In genomic region chr13:58126126-58126525, GRCm38 (mm10) we compare ENCODE assay signal across 8 mouse cellular contexts. TPM values are rescaled to one million over a fixed set of nuclear protein-coding genes. Genes with fewer than 3 reads are reported as not detected.
A peak's percentile ranks its signal among the peaks of the same experiment; 100 is the strongest.
DNase-seq lines count a peak whose midpoint lies in the region; ATAC-seq and TF ChIP-seq lines count a peak whose summit lies in the region.

No protein-coding gene starts in this region.

- H3K27ac ChIP-seq in ES-Bruce4 (ENCODE audit: insufficient read depth, low read length): no peak overlapping the region
- H3K27ac ChIP-seq in embryonic facial prominence, embryonic 13.5 days: no peak overlapping the region
- no peak overlapping the region for H3K27ac ChIP-seq in hindbrain, embryonic 12.5 days
- no peak overlapping the region for H3K27ac ChIP-seq in limb, embryonic 15.5 days
- no peak overlapping the region for H3K27ac ChIP-seq in midbrain, embryonic 16.5 days (ENCODE audit: low read length)

- no peak for TF ChIP-seq POLR2A in ES-Bruce4 (IDR thresholded peaks at IDR 0.05; ENCODE audit: insufficient read depth, low read length)

- TF ChIP-seq CTCF in ES-Bruce4 (IDR thresholded peaks at IDR 0.05; ENCODE audit: low read depth, low read length): peak; percentile 26

- no peak for ATAC-seq in embryonic facial prominence, embryonic 13.5 days (ENCODE audit: insufficient number of reproducible peaks, insufficient read depth, low FRiP score, low TSS enrichment, low read depth)
- ATAC-seq in hindbrain, embryonic 12.5 days (ENCODE audit: low FRiP score): no peak
- no peak for ATAC-seq in limb, embryonic 15.5 days (ENCODE audit: insufficient number of reproducible peaks, low FRiP score, low TSS enrichment, low read depth)
- no peak for ATAC-seq in midbrain, embryonic 16.5 days

- no peaks in the 10 kb centered on the region for H3K27me3 ChIP-seq in ES-Bruce4 (ENCODE audit: control insufficient read depth, insufficient read depth, low read length, poor library complexity, severe bottlenecking)
- no peaks in the 10 kb centered on the region for H3K27me3 ChIP-seq in embryonic facial prominence, embryonic 13.5 days
- no peaks in the 10 kb centered on the region for H3K27me3 ChIP-seq in hindbrain, embryonic 12.5 days
- no peaks in the 10 kb centered on the region for H3K27me3 ChIP-seq in limb, embryonic 15.5 days
- no peaks in the 10 kb centered on the region for H3K27me3 ChIP-seq in midbrain, embryonic 16.5 days (ENCODE audit: control insufficient read depth, insufficient read depth, low read depth, low read length)

- H3K9me3 ChIP-seq in ES-Bruce4 (replicated peaks; ENCODE audit: control insufficient read depth, insufficient read depth, low read length, poor library complexity, severe bottlenecking): no peaks in the 10 kb centered on the region
- no peaks in the 10 kb centered on the region for H3K9me3 ChIP-seq in embryonic facial prominence, embryonic 13.5 days
- no peaks in the 10 kb centered on the region for H3K9me3 ChIP-seq in hindbrain, embryonic 12.5 days (replicated peaks)
- no peaks in the 10 kb centered on the region for H3K9me3 ChIP-seq in limb, embryonic 15.5 days
- H3K9me3 ChIP-seq in midbrain, embryonic 16.5 days (replicated peaks; ENCODE audit: control insufficient read depth, low read length, poor library complexity, severe bottlenecking): no peaks in the 10 kb centered on the region

- H3K4me2 ChIP-seq in embryonic facial prominence, embryonic 13.5 days: peak overlapping the region; percentile 70
- H3K4me2 ChIP-seq in hindbrain, embryonic 12.5 days (replicated peaks): peak overlapping the region; percentile 77
- peak overlapping the region; percentile 41 for H3K4me2 ChIP-seq in limb, embryonic 15.5 days
- peak overlapping the region; percentile 85 for H3K4me2 ChIP-seq in midbrain, embryonic 16.5 days (ENCODE audit: low read length)

- 30% methylated on average over 7 of the region's 7 CpGs for WGBS in embryonic facial prominence, embryonic 13.5 days
- 38% methylated on average over 7 of the region's 7 CpGs for WGBS in hindbrain, embryonic 12.5 days
- WGBS in limb, embryonic 15.5 days: 21% methylated on average over 7 of the region's 7 CpGs
- 32% methylated on average over 7 of the region's 7 CpGs for WGBS in midbrain, embryonic 16.5 days

- no peaks in the 10 kb centered on the region for H3K4me1 ChIP-seq in ES-Bruce4 (ENCODE audit: control insufficient read depth, insufficient read depth, low read length)
- peaks cover 26% of the 10 kb centered on the region for H3K4me1 ChIP-seq in embryonic facial prominence, embryonic 13.5 days
- peaks cover 37% of the 10 kb centered on the region for H3K4me1 ChIP-seq in hindbrain, embryonic 12.5 days
- peaks cover 13% of the 10 kb centered on the region; the same call in 1 of the 2 replicates for H3K4me1 ChIP-seq in limb, embryonic 15.5 days
- peaks cover 27% of the 10 kb centered on the region for H3K4me1 ChIP-seq in midbrain, embryonic 16.5 days (ENCODE audit: control insufficient read depth, insufficient read depth, low read length)

- peak; percentile 38 for DNase-seq in 3134 (ENCODE audit: extremely low read depth, insufficient read length, low spot score)
- peak; percentile 52 for DNase-seq in thymus, postnatal 25 days
- no peak for DNase-seq in left cerebral cortex, adult 8-10 months (ENCODE audit: low spot score in 2 of 2)

- H3K4me3 ChIP-seq in ES-Bruce4 (ENCODE audit: low read depth, low read length): peak overlapping the region; percentile 36; the same call in 1 of the 2 replicates
- H3K4me3 ChIP-seq in embryonic facial prominence, embryonic 13.5 days: peak overlapping the region; percentile 98
- H3K4me3 ChIP-seq in hindbrain, embryonic 12.5 days: peak overlapping the region; percentile 35
- peak overlapping the region; percentile 23 for H3K4me3 ChIP-seq in limb, embryonic 15.5 days
- peak overlapping the region; percentile 34 for H3K4me3 ChIP-seq in midbrain, embryonic 16.5 days (ENCODE audit: low read depth, low read length)

- peaks cover 17% of the 10 kb centered on the region for H3K36me3 ChIP-seq in ES-Bruce4 (ENCODE audit: control insufficient read depth, insufficient read depth, low read length, poor library complexity, severe bottlenecking)
- H3K36me3 ChIP-seq in embryonic facial prominence, embryonic 13.5 days: peaks cover 3% of the 10 kb centered on the region
- 0 out of 2 replicates have a peak, but pooled peaks cover 2% of the 10 kb centered on the region for H3K36me3 ChIP-seq in hindbrain, embryonic 12.5 days
- H3K36me3 ChIP-seq in limb, embryonic 15.5 days: 0 out of 2 replicates have a peak, but pooled peaks cover 2% of the 10 kb centered on the region
- H3K36me3 ChIP-seq in midbrain, embryonic 16.5 days (ENCODE audit: control insufficient read depth, insufficient read depth, low read length): 0 out of 2 replicates have a peak, but pooled peaks cover 2% of the 10 kb centered on the region

- TF ChIP-seq EP300 in ES-Bruce4 (IDR thresholded peaks at IDR 0.05; ENCODE audit: insufficient read depth, low read depth, low read length): no peak

- H3K9ac ChIP-seq in ES-Bruce4 (ENCODE audit: low read depth, poor library complexity, severe bottlenecking): peak overlapping the region; percentile 95
- H3K9ac ChIP-seq in embryonic facial prominence, embryonic 13.5 days: 0 out of 2 replicates have a peak overlapping the region, but pooled peaks have one; percentile 59
- peak overlapping the region; percentile 49 for H3K9ac ChIP-seq in hindbrain, embryonic 12.5 days
- H3K9ac ChIP-seq in limb, embryonic 15.5 days: no peak overlapping the region
- H3K9ac ChIP-seq in midbrain, embryonic 16.5 days (ENCODE audit: low read depth, low read length): peak overlapping the region; percentile 38; the same call in 1 of the 2 replicates

RNA-seq across cellular contexts. Expression of gene Hnrnpa0, which starts 2.2 kb away (rescaled TPM):
- polyA plus RNA-seq in ES-Bruce4 (2011; ENCODE audit: insufficient read depth, insufficient read length, low read depth, missing spikeins): 166 and 181 TPM in 2 replicates
- 58.5 and 64.2 TPM in 2 replicates for polyA plus RNA-seq in embryonic facial prominence, embryonic 13.5 days (2015; fragmentation: Nextera tagmentation; extraction: Ambion mirVana)
- polyA plus RNA-seq in hindbrain, embryonic 12.5 days (2016; fragmentation: Nextera tagmentation; extraction: Ambion mirVana): 55.5 and 57.3 TPM in 2 replicates
- polyA plus RNA-seq in limb, embryonic 15.5 days (2015; fragmentation: Nextera tagmentation; extraction: Ambion mirVana): 27.8 and 31.7 TPM in 2 replicates
- polyA plus RNA-seq in midbrain, embryonic 16.5 days (2015; fragmentation: Nextera tagmentation; extraction: Ambion mirVana): 42.9 and 46.5 TPM in 2 replicates
- 100 to 1,000 TPM; 113 to 127 (median 121) TPM for total RNA-seq in left cerebral cortex, adult 8-10 months (2022)

RNA-seq across cellular contexts. Expression of gene Klhl3, which starts 12.7 kb away (rescaled TPM):
- 0.25 and 0.30 TPM in 2 replicates for polyA plus RNA-seq in ES-Bruce4 (2011; ENCODE audit: insufficient read depth, insufficient read length, low read depth, missing spikeins)
- 2.5 and 3.5 TPM in 2 replicates for polyA plus RNA-seq in embryonic facial prominence, embryonic 13.5 days (2015; fragmentation: Nextera tagmentation; extraction: Ambion mirVana)
- 5.8 and 6.3 TPM in 2 replicates for polyA plus RNA-seq in hindbrain, embryonic 12.5 days (2016; fragmentation: Nextera tagmentation; extraction: Ambion mirVana)
- 2.8 and 3.7 TPM in 2 replicates for polyA plus RNA-seq in limb, embryonic 15.5 days (2015; fragmentation: Nextera tagmentation; extraction: Ambion mirVana)
- 13.9 and 15.0 TPM in 2 replicates for polyA plus RNA-seq in midbrain, embryonic 16.5 days (2015; fragmentation: Nextera tagmentation; extraction: Ambion mirVana)
- total RNA-seq in left cerebral cortex, adult 8-10 months (2022): 10 to 100 TPM; 24.6 to 30.1 (median 26.5) TPM

RNA-seq across cellular contexts. Expression of gene Idnk, which starts 31.3 kb away (rescaled TPM):
- polyA plus RNA-seq in ES-Bruce4 (2011; ENCODE audit: insufficient read depth, insufficient read length, low read depth, missing spikeins): 25.1 and 28.9 TPM in 2 replicates
- 43.8 and 46.3 TPM in 2 replicates for polyA plus RNA-seq in embryonic facial prominence, embryonic 13.5 days (2015; fragmentation: Nextera tagmentation; extraction: Ambion mirVana)
- polyA plus RNA-seq in hindbrain, embryonic 12.5 days (2016; fragmentation: Nextera tagmentation; extraction: Ambion mirVana): 62.0 and 68.1 TPM in 2 replicates
- polyA plus RNA-seq in limb, embryonic 15.5 days (2015; fragmentation: Nextera tagmentation; extraction: Ambion mirVana): 29.3 and 33.0 TPM in 2 replicates
- polyA plus RNA-seq in midbrain, embryonic 16.5 days (2015; fragmentation: Nextera tagmentation; extraction: Ambion mirVana): 54.3 and 60.7 TPM in 2 replicates
- total RNA-seq in left cerebral cortex, adult 8-10 months (2022): 10 to 100 TPM; 25.9 to 29.9 (median 28.5) TPM

Comparison
In these comparisons a context has a peak if more than half of its experiments do, and no peak if none do; other contexts are left out.
1. DNase-seq: peak in 3134 (single experiment) and thymus, postnatal 25 days (single experiment); none in left cerebral cortex, adult 8-10 months (0 of 2).
2. H3K4me3 ChIP-seq: peak in every context shown above with its lines; median percentile 98 in embryonic facial prominence, embryonic 13.5 days; 36 in ES-Bruce4; 35 in hindbrain, embryonic 12.5 days; 34 in midbrain, embryonic 16.5 days; 23 in limb, embryonic 15.5 days.
3. Peak in every context shown above with its lines, with median percentiles within 50 percentile points of each other: H3K4me2 ChIP-seq.